Mouse (Mus musculus) heart, postnatal 0 days (tissue): Measurements from ENCODE around the gene Ubox5. TPM values are rescaled to one million over a fixed set of nuclear protein-coding genes. Genes with fewer than 3 reads are reported as not detected.

Experiments used
- ATAC-seq: fragments of 200-750 bp; cut with Nextera tagmentation; 2 replicates; pipeline ENCODE4 v1.8.0; 2017; ENCODE audit warnings: low read depth, moderate number of reproducible peaks, moderate library complexity; ENCODE audit not compliant: insufficient read depth
- DNase-seq: peaks from one replicate; pipeline ENCODE4 v3.0.0-alpha.2; 2016; ENCODE audit warnings: low spot score
- H3K27ac ChIP-seq: fragments of 300-500 bp; sonication (generic); 2 replicates; pipeline ENCODE4 v1.5.1; 2014; ENCODE audit warnings: low read depth, mild to moderate bottlenecking
- H3K27me3 ChIP-seq: fragments of 300-500 bp; sonication (generic); 2 replicates; pipeline ENCODE4 v1.6.1; 2014; ENCODE audit warnings: low read length, mixed read lengths; ENCODE audit not compliant: control insufficient read depth, insufficient read depth
- H3K36me3 ChIP-seq: fragments of 300-500 bp; sonication (generic); replicated peaks from 2 replicates; pipeline ENCODE4 v1.6.1; 2014; ENCODE audit warnings: low read length, mixed read lengths; ENCODE audit not compliant: control insufficient read depth, insufficient read depth
- H3K4me1 ChIP-seq: fragments of 300-500 bp; sonication (generic); 2 replicates; pipeline ENCODE4 v1.6.1; 2014; ENCODE audit warnings: antibody characterized with exemption; ENCODE audit not compliant: control insufficient read depth, insufficient read depth
- H3K4me2 ChIP-seq: fragments of 300-500 bp; sonication (generic); 2 replicates; pipeline ENCODE4 v1.6.1; 2014; ENCODE audit warnings: low read depth, mild to moderate bottlenecking, low read length, moderate library complexity
- H3K4me3 ChIP-seq: fragments of 300-500 bp; sonication (generic); 2 replicates; pipeline ENCODE4 v1.5.1; 2014; ENCODE audit warnings: low read depth, low read length
- H3K9ac ChIP-seq: fragments of 300-500 bp; sonication (generic); replicated peaks from 2 replicates; pipeline ENCODE4 v1.6.1; 2014; ENCODE audit warnings: low read depth, low read length, mixed read lengths
- H3K9me3 ChIP-seq: fragments of 300-500 bp; sonication (generic); replicated peaks from 2 replicates; pipeline ENCODE4 v1.6.1; 2016; ENCODE audit warnings: low read length; ENCODE audit not compliant: control insufficient read depth
- CTCF ChIP-seq: IDR thresholded peaks from 2 replicates; pipeline ENCODE4 v1.5.1; 2016; ENCODE audit warnings: antibody characterized with exemption, control low read depth, low read depth
- EP300 ChIP-seq: IDR thresholded peaks from 2 replicates; pipeline ENCODE4 v1.6.1; 2016; ENCODE audit warnings: antibody characterized with exemption, low read depth
- WGBS: fragments of 180-500 bp; shearing (Covaris S2); extraction: QIAGEN DNeasy Blood & Tissue Kit; methylation state at CpG from one replicate; pipeline ENCODE4 v1.1.7; 2014; 5-methylcytosine and 5-hydroxymethylcytosine counted together
- polyA plus RNA-seq: library from polyadenylated mRNA; unstranded; fragments of >200 nt; fragmentation: Nextera tagmentation; extraction: Ambion mirVana; gene quantifications from 2 replicates; pipeline ENCODE4 v1.2.1, GENCODE M21; 2015
- total RNA-seq: library from RNA; depleted of rRNA; stranded (reverse); fragments of >200 nt; gene quantifications from 2 replicates; pipeline ENCODE4 v1.2.3, GENCODE M21; 2014; ENCODE audit warnings: low replicate concordance

Ubox5 gene
- total and polyA plus RNA-seq, 2 experiments from 2014 or later, result 2.1 to 4.4 TPM

DNA sequence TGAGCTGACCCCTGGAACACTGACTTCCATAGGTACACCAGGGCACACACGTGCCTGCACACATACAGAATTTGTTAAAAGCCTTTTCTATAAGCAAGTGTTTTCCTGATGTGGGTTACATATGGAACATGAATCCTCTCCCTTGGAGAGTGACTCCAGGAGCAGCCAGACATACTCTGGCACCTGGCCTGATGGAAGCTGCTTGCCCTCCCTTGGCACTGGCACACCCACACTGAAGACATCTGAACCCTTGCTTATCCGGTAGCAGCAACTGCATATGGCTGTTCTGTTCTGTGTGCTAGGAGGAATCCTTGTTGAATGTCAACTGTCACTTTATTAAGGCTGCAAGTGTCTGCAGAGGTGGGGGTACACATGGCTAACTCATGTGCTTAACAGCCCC, 38.8 kb downstream of the Ubox5 start:
- no peak overlapping the region for H3K4me3 ChIP-seq
- H3K27ac ChIP-seq, result no peak overlapping the region
- H3K4me1 ChIP-seq, result no peaks in the 10 kb centered on the region; the same call in 1 of the 2 replicates
- no peaks in the 10 kb centered on the region for H3K9me3 ChIP-seq
- H3K9ac ChIP-seq, result no peak overlapping the region
- WGBS, result 95% methylated on average over 2 of the region's 2 CpGs
- H3K36me3 ChIP-seq, result peaks cover 25% of the 10 kb centered on the region
- DNase-seq, result no peak
- H3K4me2 ChIP-seq, result no peak overlapping the region
- no peak for TF ChIP-seq CTCF
- TF ChIP-seq EP300, result no peak
- ATAC-seq, result no peak
- H3K27me3 ChIP-seq, result no peaks in the 10 kb centered on the region

DNA sequence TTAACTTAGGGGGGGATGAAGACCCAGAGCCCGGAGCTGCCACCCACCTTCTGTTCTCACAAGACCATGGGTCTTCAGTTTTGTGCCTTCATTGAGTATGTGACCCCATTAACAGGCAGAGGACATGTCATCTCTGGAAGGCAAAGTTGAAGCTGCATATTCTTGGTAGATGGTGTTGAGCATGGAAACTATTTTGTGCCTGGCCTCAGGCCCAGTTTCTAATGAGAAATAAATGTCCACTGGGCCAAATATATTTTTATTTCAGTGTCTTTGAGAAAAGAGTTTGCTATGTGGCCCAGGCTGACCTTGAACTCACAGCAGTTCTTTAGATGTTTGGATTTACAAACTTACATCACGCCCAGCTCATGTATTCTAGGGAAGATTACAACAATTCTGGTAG, 40.1 kb downstream of the Ubox5 start:
- WGBS, result 80% methylated on average over 2 of the region's 2 CpGs
- H3K27me3 ChIP-seq, result no peaks in the 10 kb centered on the region
- no peak overlapping the region for H3K9ac ChIP-seq
- H3K27ac ChIP-seq, result no peak overlapping the region; the same call in 1 of the 2 replicates
- no peak overlapping the region for H3K4me3 ChIP-seq
- no peaks in the 10 kb centered on the region; the same call in 1 of the 2 replicates for H3K4me1 ChIP-seq
- peaks cover 16% of the 10 kb centered on the region for H3K36me3 ChIP-seq
- DNase-seq, result no peak
- H3K9me3 ChIP-seq, result no peaks in the 10 kb centered on the region
- ATAC-seq, result no peak
- no peak overlapping the region for H3K4me2 ChIP-seq
- TF ChIP-seq EP300, result no peak
- TF ChIP-seq CTCF, result no peak

- ATAC-seq (peak; percentile 44; the same call in 1 of the 2 replicates), DNase-seq (no peak)
- no peaks in the 10 kb centered on the region; the same call in 1 of the 2 replicates for H3K4me1 ChIP-seq
- 74% methylated on average over 4 of the region's 4 CpGs for WGBS
- H3K4me2 ChIP-seq, result no peak overlapping the region
- no peak for TF ChIP-seq EP300
- TF ChIP-seq CTCF, result no peak
- H3K9ac ChIP-seq, result no peak overlapping the region
- H3K9me3 ChIP-seq, result no peaks in the 10 kb centered on the region
- no peak overlapping the region for H3K27ac ChIP-seq
- no peak overlapping the region for H3K4me3 ChIP-seq
- H3K36me3 ChIP-seq, result peaks cover 12% of the 10 kb centered on the region
- no peaks in the 10 kb centered on the region for H3K27me3 ChIP-seq
These were observed 40.7 kb downstream of the Ubox5 start for GRCm38 (mm10) chr2:130589157-130589556.

DNA sequence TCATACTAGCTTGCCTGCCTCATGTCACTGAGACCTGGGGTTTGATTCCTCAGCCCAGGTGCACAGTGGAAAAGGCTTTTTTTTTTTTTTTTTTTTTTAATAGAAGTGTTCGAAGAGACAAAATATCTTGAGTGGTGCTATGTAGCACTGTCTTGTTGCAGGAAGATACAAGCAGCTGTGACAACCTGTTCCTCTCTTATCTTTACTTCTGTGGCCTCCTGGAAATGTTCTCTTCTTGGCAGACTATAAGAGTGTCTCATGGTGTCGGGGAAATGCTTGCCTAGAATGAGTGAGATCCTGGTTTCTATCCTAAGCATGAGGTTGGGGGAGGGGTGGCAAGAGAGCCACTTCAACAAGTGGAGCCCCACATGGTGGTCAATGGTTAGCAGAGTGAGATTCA, 41.5 kb downstream of the Ubox5 start:
- no peak for ATAC-seq
- H3K4me3 ChIP-seq, result no peak overlapping the region

DNA sequence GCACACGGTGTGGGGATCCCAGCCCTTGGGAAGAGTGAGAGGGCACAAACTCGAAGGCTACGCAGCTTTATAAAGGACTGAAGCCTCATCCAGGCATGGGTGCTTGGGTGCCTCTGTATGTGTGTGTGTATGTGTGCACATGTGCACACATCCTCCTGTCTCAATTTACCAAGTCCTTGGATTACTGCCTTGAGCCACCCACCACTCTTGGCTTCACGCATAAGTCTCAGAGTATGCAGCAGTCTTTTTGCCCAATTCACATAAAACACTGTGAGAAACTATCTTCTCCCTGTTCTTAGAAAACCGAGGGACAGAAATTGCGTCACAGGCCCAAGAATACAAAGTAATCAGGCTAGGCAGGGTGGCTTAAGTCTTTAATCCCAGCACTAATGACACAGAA, 43.8 kb downstream of the Ubox5 start:
- no peak overlapping the region for H3K4me3 ChIP-seq
- no peak overlapping the region for H3K27ac ChIP-seq
- no peaks in the 10 kb centered on the region for H3K9me3 ChIP-seq
- no peak overlapping the region for H3K4me2 ChIP-seq
- TF ChIP-seq EP300, result no peak
- no peak for TF ChIP-seq CTCF
- no peak for DNase-seq
- 86% methylated on average over 6 of the region's 6 CpGs for WGBS
- no peak for ATAC-seq
- peaks cover under 1% of the 10 kb centered on the region; the same call in 1 of the 2 replicates for H3K4me1 ChIP-seq
- peaks cover 4% of the 10 kb centered on the region for H3K36me3 ChIP-seq
- peaks cover 15% of the 10 kb centered on the region for H3K27me3 ChIP-seq
- H3K9ac ChIP-seq, result no peak overlapping the region

More for the DNA sequence above, 41.5 kb downstream of the Ubox5 start:
- H3K4me1 ChIP-seq, result no peaks in the 10 kb centered on the region; the same call in 1 of the 2 replicates
- no peaks in the 10 kb centered on the region for H3K9me3 ChIP-seq
- TF ChIP-seq EP300, result no peak
- no peak for TF ChIP-seq CTCF
- H3K36me3 ChIP-seq, result peaks cover 12% of the 10 kb centered on the region
- H3K27ac ChIP-seq, result no peak overlapping the region
- DNase-seq, result no peak
- H3K27me3 ChIP-seq, result no peaks in the 10 kb centered on the region
- no peak overlapping the region for H3K4me2 ChIP-seq
- H3K9ac ChIP-seq, result no peak overlapping the region
- 45% methylated on average over 2 of the region's 2 CpGs for WGBS
